Mouse (Mus musculus): ENCODE measurements around the gene Frat2. TPM values are rescaled to one million over a fixed set of nuclear protein-coding genes. Genes with fewer than 3 reads are reported as not detected.

The Frat2 gene
- polyA plus RNA-seq, 1 experiment from 2014 or later = 6.9 TPM

DNA sequence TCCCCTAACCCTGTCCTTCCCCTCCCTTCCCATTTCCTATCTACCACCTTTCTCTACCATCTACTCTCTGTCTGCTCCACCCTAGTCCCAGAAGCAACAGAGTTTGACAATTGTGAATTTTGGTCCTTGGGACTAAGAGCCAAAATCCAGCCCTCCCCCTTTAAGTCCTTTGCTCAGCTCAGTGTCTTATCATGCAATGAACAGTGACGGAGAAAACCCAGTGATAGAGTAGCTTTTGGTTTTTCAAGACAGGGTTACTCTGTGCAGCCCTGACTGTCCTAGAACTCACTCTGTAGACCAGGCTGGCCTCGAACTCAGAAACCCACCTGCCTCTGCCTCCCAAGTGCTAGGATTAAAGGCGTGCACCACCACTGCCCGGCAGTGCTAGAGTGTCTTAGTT lies 34.6 kb downstream of the Frat2 start:
- peaks cover 4% of the 10 kb centered on the region; the same call in 1 of the 2 replicates for H3K4me1 ChIP-seq
- H3K9ac ChIP-seq = no peak overlapping the region
- H3K36me3 ChIP-seq = no peaks in the 10 kb centered on the region
- no peak overlapping the region for H3K4me2 ChIP-seq
- no peak overlapping the region for H3K27ac ChIP-seq
- H3K9me3 ChIP-seq = no peaks in the 10 kb centered on the region
- H3K4me3 ChIP-seq (replicated peaks) = no peak overlapping the region
- WGBS = 92% methylated on average over 4 of the region's 4 CpGs
- no peaks in the 10 kb centered on the region for H3K27me3 ChIP-seq (replicated peaks)
- no peak for ATAC-seq (ENCODE audit: insufficient read depth, low FRiP score, low read depth)

GRCm38 (mm10) chr19:41812525-41812924 lies 35.4 kb downstream of the Frat2 start:
- no peak for ATAC-seq (ENCODE audit: insufficient read depth, low FRiP score, low read depth)
- H3K9ac ChIP-seq = no peak overlapping the region
- H3K27me3 ChIP-seq (replicated peaks) = no peaks in the 10 kb centered on the region
- no peak overlapping the region for H3K27ac ChIP-seq
- WGBS = 86% methylated on average over 10 of the region's 10 CpGs
- peaks cover 4% of the 10 kb centered on the region; the same call in 1 of the 2 replicates for H3K4me1 ChIP-seq
- no peak overlapping the region for H3K4me3 ChIP-seq (replicated peaks)
- no peaks in the 10 kb centered on the region for H3K36me3 ChIP-seq
- H3K9me3 ChIP-seq = no peaks in the 10 kb centered on the region
- no peak overlapping the region for H3K4me2 ChIP-seq

DNA sequence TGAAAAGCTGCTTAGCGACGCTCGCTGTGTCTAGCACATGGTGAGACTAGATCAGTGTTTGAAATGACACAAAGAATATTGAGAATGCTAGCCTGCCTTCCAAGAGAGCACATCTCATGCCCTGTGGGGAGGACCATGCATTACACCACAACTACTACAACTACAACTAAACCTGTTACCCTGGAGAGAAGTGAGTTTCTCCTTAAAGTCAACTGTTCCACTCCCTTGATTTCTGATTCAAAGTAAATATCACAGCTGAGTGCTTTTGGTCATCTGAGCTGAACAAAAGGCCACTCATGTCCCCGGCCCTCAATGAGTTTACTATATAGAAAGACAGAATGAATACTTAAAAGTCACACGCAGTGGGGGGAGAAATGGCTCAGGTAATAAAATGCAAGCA lies 37.9 kb downstream of the Frat2 start:
- no peak overlapping the region for H3K27ac ChIP-seq
- no peak for ATAC-seq (ENCODE audit: insufficient read depth, low FRiP score, low read depth)
- no peak overlapping the region for H3K9ac ChIP-seq
- H3K9me3 ChIP-seq = no peaks in the 10 kb centered on the region
- no peak overlapping the region for H3K4me2 ChIP-seq
- H3K36me3 ChIP-seq = no peaks in the 10 kb centered on the region
- no peaks in the 10 kb centered on the region for H3K27me3 ChIP-seq (replicated peaks)
- no peaks in the 10 kb centered on the region for H3K4me1 ChIP-seq
- WGBS = 82% methylated on average over 5 of the region's 5 CpGs
- H3K4me3 ChIP-seq (replicated peaks) = no peak overlapping the region

DNA sequence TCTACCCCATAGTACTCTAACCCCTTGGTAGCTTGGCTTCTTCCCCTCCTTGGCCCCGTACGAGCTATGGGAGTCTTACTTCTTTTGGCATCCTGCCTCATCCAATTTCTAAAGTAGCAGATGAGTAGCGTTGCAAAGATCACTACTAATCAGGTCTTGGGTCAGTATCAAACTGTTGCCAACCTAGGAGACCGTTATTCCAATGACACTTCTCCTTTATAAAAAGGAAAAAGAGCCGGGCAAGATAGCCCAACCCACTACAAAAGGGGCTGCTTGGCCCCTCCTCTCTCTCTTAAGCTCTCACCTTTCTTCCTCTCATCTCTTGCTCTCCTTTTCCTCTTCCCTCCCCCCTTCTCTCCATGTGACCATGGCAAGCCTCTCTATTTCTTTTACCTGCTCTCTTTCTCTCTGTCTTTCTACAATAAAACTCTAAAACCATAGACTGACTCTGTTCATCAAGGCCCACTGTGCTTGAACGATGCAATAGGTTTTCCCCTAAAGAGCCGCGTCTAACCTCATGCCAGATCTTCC lies 39.8 kb downstream of the Frat2 start:
- Histone ChIP-seq H3K36me3 (no peaks in the 10 kb centered on the region), H3K4me3 (replicated peaks) (no peak overlapping the region), H3K9me3 (no peaks in the 10 kb centered on the region), H3K9ac (no peak overlapping the region), H3K4me2 (no peak overlapping the region), H3K4me1 (no peaks in the 10 kb centered on the region), H3K27me3 (replicated peaks) (no peaks in the 10 kb centered on the region), H3K27ac (no peak overlapping the region)
- no peak for ATAC-seq (ENCODE audit: insufficient read depth, low FRiP score, low read depth)
- WGBS = 74% methylated on average over 8 of the region's 8 CpGs

- Histone ChIP-seq H3K4me2 (no peak overlapping the region), H3K4me1 (no peaks in the 10 kb centered on the region), H3K9me3 (no peaks in the 10 kb centered on the region), H3K36me3 (no peaks in the 10 kb centered on the region), H3K4me3 (replicated peaks) (no peak overlapping the region), H3K27ac (no peak overlapping the region), H3K9ac (no peak overlapping the region), H3K27me3 (replicated peaks) (no peaks in the 10 kb centered on the region)
- peak; percentile 45; the same call in 1 of the 2 replicates for ATAC-seq (ENCODE audit: insufficient read depth, low FRiP score, low read depth)
- 78% methylated on average over 9 of the region's 9 CpGs for WGBS
These were observed 40.4 kb downstream of the Frat2 start for GRCm38 (mm10) chr19:41807497-41807896.

DNA sequence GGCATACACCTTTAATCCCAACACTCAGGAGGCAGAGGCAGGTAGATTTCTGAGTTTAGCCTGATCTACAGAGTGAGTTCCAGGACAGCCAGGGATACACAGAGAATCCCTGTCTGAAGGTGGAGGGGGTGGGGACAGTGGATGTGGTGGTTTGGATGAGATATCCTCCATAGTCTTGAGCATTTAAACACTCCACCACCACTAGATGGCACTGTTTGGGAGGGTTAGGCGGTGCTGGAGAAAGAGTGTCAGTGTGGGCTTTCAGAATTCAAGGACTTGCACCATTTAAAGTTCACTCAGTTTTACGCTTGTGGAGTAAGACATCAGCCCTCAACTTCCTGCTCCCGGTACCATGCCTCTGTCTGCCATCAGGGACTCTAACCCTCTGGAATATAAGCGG lies 42.1 kb downstream of the Frat2 start:
- ATAC-seq (ENCODE audit: insufficient read depth, low FRiP score, low read depth) = no peak
- WGBS = 92% methylated on average over 4 of the region's 4 CpGs
- no peak overlapping the region for H3K4me3 ChIP-seq (replicated peaks)
- no peaks in the 10 kb centered on the region for H3K9me3 ChIP-seq
- H3K27ac ChIP-seq = no peak overlapping the region
- H3K36me3 ChIP-seq = no peaks in the 10 kb centered on the region
- H3K9ac ChIP-seq = no peak overlapping the region
- H3K27me3 ChIP-seq (replicated peaks) = no peaks in the 10 kb centered on the region
- peaks cover 3% of the 10 kb centered on the region; the same call in 1 of the 2 replicates for H3K4me1 ChIP-seq
- no peak overlapping the region for H3K4me2 ChIP-seq

GRCm38 (mm10) chr19:41803322-41803721 lies 44.6 kb downstream of the Frat2 start:
- Histone ChIP-seq H3K9ac (no peak overlapping the region), H3K27me3 (replicated peaks) (no peaks in the 10 kb centered on the region), H3K4me1 (peaks cover 11% of the 10 kb centered on the region), H3K36me3 (no peaks in the 10 kb centered on the region), H3K9me3 (no peaks in the 10 kb centered on the region), H3K4me3 (replicated peaks) (no peak overlapping the region), H3K4me2 (no peak overlapping the region), H3K27ac (no peak overlapping the region)
- no peak for ATAC-seq (ENCODE audit: insufficient read depth, low FRiP score, low read depth)
- WGBS = 34% methylated on average over 7 of the region's 7 CpGs

DNA sequence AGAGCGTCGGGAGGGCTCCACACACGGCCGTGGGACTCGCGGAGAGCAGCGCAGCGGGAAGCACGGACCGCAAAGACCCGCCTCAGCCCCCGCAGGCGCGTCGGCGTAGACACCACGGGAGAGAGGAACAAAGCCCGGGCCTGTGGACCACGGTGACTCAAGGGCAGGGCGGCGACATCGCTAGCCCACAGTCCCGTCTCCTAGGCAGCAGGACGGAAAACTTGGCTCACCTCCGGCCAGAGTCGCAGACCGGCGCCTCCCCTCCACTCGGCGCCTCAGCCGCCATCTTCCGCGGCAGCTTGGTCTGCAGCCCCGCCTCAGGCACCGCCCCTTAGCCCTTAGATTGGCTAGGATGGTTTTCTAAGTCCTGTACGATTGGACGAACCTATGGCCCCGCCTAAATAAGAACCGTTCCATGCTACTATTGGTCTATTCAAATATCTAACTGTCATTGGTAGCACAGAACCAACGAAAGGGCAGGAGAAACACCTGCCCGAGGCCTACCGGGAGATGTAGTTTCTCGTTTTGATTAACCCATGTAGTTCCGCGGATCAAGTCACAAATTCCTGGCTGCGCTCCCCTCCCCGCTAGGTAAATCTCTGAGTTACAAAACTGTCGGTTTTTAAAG lies 46.1 kb downstream of the Frat2 start, which contains the start of gene Arhgap19:
Gene Arhgap19, minus strand, starts transcription at position 306 of the 628 bp plus-strand sequence.
- Histone ChIP-seq H3K9me3 (no peaks in the 10 kb centered on the region), H3K9ac (peak within 1 kb of the TSS; percentile 80), H3K4me2 (peak within 1 kb of the TSS; percentile 74), H3K4me1 (peaks cover 11% of the 10 kb centered on the region), H3K27ac (peak within 1 kb of the TSS; percentile 62), H3K27me3 (replicated peaks) (no peaks in the 10 kb centered on the region), H3K4me3 (replicated peaks) (peak within 1 kb of the TSS; percentile 95), H3K36me3 (no peaks in the 10 kb centered on the region)
- under 1% methylated on average over 48 of the region's 48 CpGs for WGBS
- ATAC-seq (ENCODE audit: insufficient read depth, low FRiP score, low read depth) = peak; percentile 100

- Histone ChIP-seq H3K36me3 (no peaks in the 10 kb centered on the region), H3K4me2 (peak overlapping the region; percentile 74), H3K9me3 (no peaks in the 10 kb centered on the region), H3K27ac (peak overlapping the region; percentile 62), H3K4me3 (replicated peaks) (peak overlapping the region; percentile 95), H3K27me3 (replicated peaks) (no peaks in the 10 kb centered on the region), H3K9ac (peak overlapping the region; percentile 80), H3K4me1 (peaks cover 11% of the 10 kb centered on the region)
- 2% methylated on average over 26 of the region's 26 CpGs for WGBS
- no peak for ATAC-seq (ENCODE audit: insufficient read depth, low FRiP score, low read depth)
These were observed 46.8 kb downstream of the Frat2 start for GRCm38 (mm10) chr19:41800986-41801741.

- H3K36me3 ChIP-seq = no peaks in the 10 kb centered on the region
- H3K4me3 ChIP-seq (replicated peaks) = peak overlapping the region; percentile 95
- H3K9ac ChIP-seq = no peak overlapping the region
- ATAC-seq (ENCODE audit: insufficient read depth, low FRiP score, low read depth) = no peak
- H3K4me1 ChIP-seq = peaks cover 11% of the 10 kb centered on the region
- no peak overlapping the region for H3K27ac ChIP-seq
- 47% methylated on average over 6 of the region's 6 CpGs for WGBS
- peak overlapping the region; percentile 74 for H3K4me2 ChIP-seq
- no peaks in the 10 kb centered on the region for H3K27me3 ChIP-seq (replicated peaks)
- no peaks in the 10 kb centered on the region for H3K9me3 ChIP-seq
These were observed 47.5 kb downstream of the Frat2 start for GRCm38 (mm10) chr19:41800451-41800850.

DNA sequence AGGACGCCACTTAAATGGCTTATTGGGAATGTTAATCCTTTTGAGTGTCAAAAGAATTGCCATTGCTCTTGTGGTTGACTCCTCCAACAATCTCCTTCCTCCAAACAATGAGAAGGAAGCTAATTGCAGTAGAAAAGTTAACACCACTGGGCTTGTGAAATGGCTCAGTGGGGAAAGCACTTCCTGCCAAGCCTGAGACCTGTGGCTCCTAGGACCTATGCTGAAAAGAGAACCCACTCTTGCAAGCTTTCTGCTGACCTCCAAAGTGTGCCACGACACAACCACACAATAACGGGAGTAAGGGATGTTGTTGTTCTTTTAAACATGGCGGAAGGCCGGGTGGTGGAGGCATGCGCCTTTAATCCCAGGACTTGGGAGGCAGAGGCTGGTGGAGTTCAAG lies 50.4 kb downstream of the Frat2 start:
- Histone ChIP-seq H3K27ac (no peak overlapping the region), H3K9ac (no peak overlapping the region), H3K4me2 (no peak overlapping the region), H3K4me3 (replicated peaks) (no peak overlapping the region), H3K27me3 (replicated peaks) (no peaks in the 10 kb centered on the region), H3K9me3 (no peaks in the 10 kb centered on the region), H3K4me1 (peaks cover 13% of the 10 kb centered on the region), H3K36me3 (no peaks in the 10 kb centered on the region)
- WGBS = 90% methylated on average over 6 of the region's 6 CpGs
- no peak for ATAC-seq (ENCODE audit: insufficient read depth, low FRiP score, low read depth)

GRCm38 (mm10) chr19:41796789-41797327 lies 51.1 kb downstream of the Frat2 start:
- H3K9me3 ChIP-seq = no peaks in the 10 kb centered on the region
- H3K36me3 ChIP-seq = no peaks in the 10 kb centered on the region
- H3K9ac ChIP-seq = no peak overlapping the region
- 0 out of 2 replicates have a peak overlapping the region, but pooled peaks have one; percentile 8 for H3K27ac ChIP-seq
- no peak for ATAC-seq (ENCODE audit: insufficient read depth, low FRiP score, low read depth)
- H3K27me3 ChIP-seq (replicated peaks) = no peaks in the 10 kb centered on the region
- H3K4me2 ChIP-seq = no peak overlapping the region
- peaks cover 13% of the 10 kb centered on the region for H3K4me1 ChIP-seq
- no peak overlapping the region for H3K4me3 ChIP-seq (replicated peaks)
- WGBS = 78% methylated on average over 12 of the region's 12 CpGs
